Comparison of ENCODE assay signal across 8 mouse cellular contexts in the genomic region with DNA sequence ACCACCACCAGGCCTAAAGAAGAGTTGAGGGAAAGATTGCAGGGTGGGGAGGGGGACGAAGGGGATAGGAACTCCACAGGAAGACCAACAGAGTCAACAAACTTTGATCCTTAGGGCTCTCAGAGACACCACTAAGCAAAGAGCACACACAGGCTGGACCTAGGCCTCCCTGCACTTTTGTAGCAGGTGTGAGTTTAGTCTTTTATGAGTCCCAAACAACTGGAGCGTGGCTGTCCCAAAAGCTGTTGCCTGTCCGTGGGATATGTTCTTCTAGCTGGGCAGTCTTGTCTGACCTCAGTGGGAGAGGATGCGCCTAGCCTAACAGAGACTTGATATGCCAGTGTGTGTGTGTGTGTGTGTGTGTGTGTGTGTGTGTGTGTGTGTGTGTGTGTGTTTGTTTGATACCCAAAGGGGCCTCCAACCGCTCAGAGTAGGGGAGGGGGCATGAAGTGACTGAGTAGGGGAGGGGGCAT. TPM values are rescaled to one million over a fixed set of nuclear protein-coding genes. Genes with fewer than 3 reads are reported as not detected.
DNase-seq lines count a peak whose midpoint lies in the region; ATAC-seq lines count a peak whose summit lies in the region.

No protein-coding gene starts in this region.

- peak overlapping the region; percentile 78 for H3K9ac ChIP-seq in kidney, embryonic 16.5 days (replicated peaks; ENCODE audit: low read length)
- no peak overlapping the region for H3K9ac ChIP-seq in neural tube, embryonic 11.5 days (ENCODE audit: low read length)

- no peaks in the 10 kb centered on the region for H3K36me3 ChIP-seq in kidney, embryonic 16.5 days (ENCODE audit: insufficient read depth, low read length)
- no peaks in the 10 kb centered on the region for H3K36me3 ChIP-seq in neural tube, embryonic 11.5 days (ENCODE audit: control insufficient read depth, insufficient read depth, low read length)

- no peaks in the 10 kb centered on the region for H3K9me3 ChIP-seq in kidney, embryonic 16.5 days (ENCODE audit: low read length)
- H3K9me3 ChIP-seq in neural tube, embryonic 11.5 days (ENCODE audit: control insufficient read depth, low read length), result no peaks in the 10 kb centered on the region

- H3K4me1 ChIP-seq in kidney, embryonic 16.5 days (ENCODE audit: insufficient read depth, low read length), result peaks cover 13% of the 10 kb centered on the region
- no peaks in the 10 kb centered on the region for H3K4me1 ChIP-seq in brown adipose tissue, adult 24 weeks (ENCODE audit: control insufficient read depth, insufficient read depth, insufficient read length, low read length)
- H3K4me1 ChIP-seq in neural tube, embryonic 11.5 days (ENCODE audit: control insufficient read depth, insufficient read depth, low read length), result 0 out of 2 replicates have a peak, but pooled peaks cover 3% of the 10 kb centered on the region

- H3K27me3 ChIP-seq in kidney, embryonic 16.5 days (ENCODE audit: insufficient read depth, low read length), result no peaks in the 10 kb centered on the region
- H3K27me3 ChIP-seq in neural tube, embryonic 11.5 days (ENCODE audit: control insufficient read depth, insufficient read depth, low read length), result no peaks in the 10 kb centered on the region

- H3K27ac ChIP-seq in kidney, embryonic 16.5 days (ENCODE audit: low read length), result no peak overlapping the region
- 0 out of 2 replicates have a peak overlapping the region, but pooled peaks have one; percentile 86 for H3K27ac ChIP-seq in brown adipose tissue, adult 24 weeks (replicated peaks; ENCODE audit: low read depth, low read length)
- H3K27ac ChIP-seq in neural tube, embryonic 11.5 days (ENCODE audit: low read depth, low read length), result no peak overlapping the region

- no peak for DNase-seq in kidney, postnatal 36 days
- peak; percentile 44 for DNase-seq in induced T-regulatory cell, adult 2 months (ENCODE audit: low read depth)
- DNase-seq in neural tube, embryonic 11.5 days (ENCODE audit: low spot score), result no peak
- DNase-seq in MN1 (ENCODE audit: low spot score), result no peak
- DNase-seq in gastrocnemius, postnatal 25 days, result no peak
- no peak for DNase-seq in ovary, postnatal 10 days (ENCODE audit: low spot score)

- H3K4me3 ChIP-seq in kidney, embryonic 16.5 days (ENCODE audit: low read length), result peak overlapping the region; percentile 70
- peak overlapping the region; percentile 96 for H3K4me3 ChIP-seq in brown adipose tissue, adult 24 weeks (ENCODE audit: insufficient read depth, low read depth, low read length)
- H3K4me3 ChIP-seq in neural tube, embryonic 11.5 days (ENCODE audit: low read depth, low read length), result peak overlapping the region; percentile 48

- WGBS in kidney, embryonic 16.5 days, result 37% methylated on average over 5 of the region's 5 CpGs
- 34% methylated on average over 5 of the region's 5 CpGs for WGBS in neural tube, embryonic 11.5 days

- peak; percentile 46 for ATAC-seq in kidney, embryonic 16.5 days (ENCODE audit: low FRiP score, low TSS enrichment)
- no peak for ATAC-seq in neural tube, embryonic 11.5 days (ENCODE audit: insufficient read depth, low FRiP score, low TSS enrichment)

- peak overlapping the region; percentile 90 for H3K4me2 ChIP-seq in kidney, embryonic 16.5 days (replicated peaks; ENCODE audit: low read depth, low read length)
- peak overlapping the region; percentile 78 for H3K4me2 ChIP-seq in neural tube, embryonic 11.5 days (ENCODE audit: low read depth)

RNA-seq across cellular contexts. Expression of a gene that starts 0.7 kb away (rescaled TPM):
- 7.8 and 12.3 TPM in 2 replicates for polyA plus RNA-seq in kidney, embryonic 16.5 days (2015; fragmentation: Nextera tagmentation; extraction: Ambion mirVana)
- polyA plus RNA-seq in brown adipose tissue, adult 24 weeks (2012; ENCODE audit: insufficient read depth, insufficient read length, missing spikeins), result 12.0 and 16.6 TPM in 2 replicates
- 2.8 and 4.1 TPM in 2 replicates for polyA plus RNA-seq in neural tube, embryonic 11.5 days (2014; fragmentation: Nextera tagmentation; extraction: Ambion mirVana)
- 1 to 10 TPM; 2.1 to 3.5 TPM for total RNA-seq in gastrocnemius, postnatal 25 days (2021)

RNA-seq across cellular contexts. Expression of a gene that starts 29.1 kb away (rescaled TPM):
- polyA plus RNA-seq in kidney, embryonic 16.5 days (2015; fragmentation: Nextera tagmentation; extraction: Ambion mirVana), result 30.1 and 31.7 TPM in 2 replicates
- polyA plus RNA-seq in brown adipose tissue, adult 24 weeks (2012; ENCODE audit: insufficient read depth, insufficient read length, missing spikeins), result 44.7 and 52.6 TPM in 2 replicates
- 21.6 and 27.7 TPM in 2 replicates for polyA plus RNA-seq in neural tube, embryonic 11.5 days (2014; fragmentation: Nextera tagmentation; extraction: Ambion mirVana)
- 10 to 100 TPM; 42.3 to 45.2 TPM for total RNA-seq in gastrocnemius, postnatal 25 days (2021)

RNA-seq across cellular contexts. Expression of a gene that starts 29.3 kb away (rescaled TPM):
- 42.4 and 44.8 TPM in 2 replicates for polyA plus RNA-seq in kidney, embryonic 16.5 days (2015; fragmentation: Nextera tagmentation; extraction: Ambion mirVana)
- polyA plus RNA-seq in brown adipose tissue, adult 24 weeks (2012; ENCODE audit: insufficient read depth, insufficient read length, missing spikeins), result 10.1 and 13.4 TPM in 2 replicates
- 49.0 and 49.3 TPM in 2 replicates for polyA plus RNA-seq in neural tube, embryonic 11.5 days (2014; fragmentation: Nextera tagmentation; extraction: Ambion mirVana)
- total RNA-seq in gastrocnemius, postnatal 25 days (2021), result 1 to 10 TPM; 7.0 to 7.4 TPM

RNA-seq across cellular contexts. Expression of a gene that starts 38.9 kb away (rescaled TPM):
- 353 and 371 TPM in 2 replicates for polyA plus RNA-seq in kidney, embryonic 16.5 days (2015; fragmentation: Nextera tagmentation; extraction: Ambion mirVana)
- 1,625 and 1,691 TPM in 2 replicates for polyA plus RNA-seq in brown adipose tissue, adult 24 weeks (2012; ENCODE audit: insufficient read depth, insufficient read length, missing spikeins)
- polyA plus RNA-seq in neural tube, embryonic 11.5 days (2014; fragmentation: Nextera tagmentation; extraction: Ambion mirVana), result 274 and 296 TPM in 2 replicates
- 100 to 1,000 TPM; 276 to 279 TPM for total RNA-seq in gastrocnemius, postnatal 25 days (2021)
